Mouse (Mus musculus) Patski (cell line): ENCODE measurements at regions not wholly inside any gene's neighbourhood (a gene's known extent, or its start where the extent isn't known, plus 50 kb on each side); places are given as distances from the start of the nearest gene placed in this dataset.

Experiments used
- ATAC-seq: fragments of 100-300 bp; one replicate; pipeline ENCODE4 v1.8.0; 2021
- CTCF ChIA-PET: fragments of 350-600 bp; sonication (Branson Sonifier 250); formaldehyde crosslinking; loops from one replicate; lab custom pipeline; 2022; ENCODE audit warnings: inconsistent platforms; lab: Charles Lee
- POLR2A ChIA-PET: fragments of 350-600 bp; sonication (Branson Sonifier 250); formaldehyde crosslinking; loops from one replicate; lab custom pipeline; 2022; ENCODE audit warnings: antibody characterized with exemption, inconsistent platforms; lab: Charles Lee
- DNase-seq: peaks from one replicate; pipeline ENCODE4 v3.0.0-alpha.2; 2011; ENCODE audit warnings: low read depth, low spot score
- H3K27me3 ChIP-seq: fragments of 371-371 bp; one replicate; pipeline ENCODE4 v1.5.1; 2021
- CTCF ChIP-seq: fragments of 100-300 bp; IDR thresholded peaks from one replicate; pipeline ENCODE4 v1.5.1; 2021
- in situ Hi-C: fragments of 300-500 bp; cut with MboI; formaldehyde crosslinking; loops from 3 replicates; pipeline ENCODE4 v1.11.1; 2018; ENCODE audit warnings: low pct_unique_long_range_greater_than_20kb, mixed read lengths

DNA sequence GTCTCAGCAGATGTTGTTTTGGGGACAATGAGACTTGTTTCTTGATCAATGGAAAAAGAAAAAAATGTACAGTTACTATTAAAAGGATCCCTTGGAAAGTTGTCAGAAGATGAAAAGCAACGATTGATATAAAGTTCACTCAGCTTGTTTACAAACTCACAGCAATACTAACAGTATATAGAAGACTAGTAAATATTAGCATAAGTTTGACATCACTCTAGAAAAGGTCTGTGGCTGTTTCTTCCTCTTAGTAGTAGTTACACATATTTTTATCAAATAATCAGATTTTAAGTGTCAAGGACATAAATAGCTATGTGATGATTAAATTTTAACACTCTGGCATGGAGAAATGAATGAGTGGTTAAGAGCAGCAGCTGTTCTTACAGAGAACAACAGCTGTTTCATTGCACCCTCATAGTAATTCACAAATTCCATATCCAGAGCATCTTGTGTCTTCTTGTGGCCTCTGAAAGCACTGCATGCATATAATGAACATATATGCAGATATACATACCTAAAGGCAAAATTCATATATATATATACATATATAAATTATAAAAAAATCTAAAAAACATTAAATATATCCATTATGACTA lies 179.1 kb upstream of the Pcdh10 start:
- ATAC-seq (no peak), DNase-seq (no peak)
- in situ Hi-C loops: no loop called here

DNA sequence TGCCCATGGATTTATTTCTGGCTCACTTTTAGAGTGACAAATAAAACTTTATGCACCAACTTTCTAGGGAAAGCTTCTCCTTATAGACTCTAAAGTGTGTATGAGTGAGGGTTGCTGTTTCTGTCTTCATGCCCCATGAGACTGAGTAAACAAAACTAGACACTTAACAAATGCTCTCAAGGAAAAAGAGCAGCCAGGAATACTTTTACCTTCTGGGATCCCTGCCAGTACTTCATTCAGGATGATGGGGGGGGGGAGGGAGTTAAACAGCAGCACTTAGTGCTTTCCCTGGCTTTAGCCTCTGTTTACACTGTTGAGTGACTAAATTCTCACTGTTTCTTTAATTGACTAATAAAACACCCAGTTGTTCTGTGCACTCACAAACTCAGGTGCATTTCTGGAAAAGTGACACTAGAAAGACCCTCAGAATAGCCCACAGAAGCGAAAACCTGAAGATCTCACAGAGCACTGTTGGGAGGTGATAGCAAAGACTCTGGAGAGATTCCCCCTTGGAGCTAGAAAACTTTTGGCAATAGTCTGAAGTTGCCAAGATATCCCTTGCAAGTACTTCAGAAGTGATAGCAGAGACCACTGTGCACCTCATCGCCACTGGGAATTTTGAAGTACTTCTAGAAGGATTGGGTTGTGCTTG lies 173.7 kb upstream of the Pcdh10 start:
- H3K27me3 ChIP-seq: no peaks in the 10 kb centered on the region
- ChIA-PET CTCF (no interaction called here), POLR2A (interaction anchor here (0.5 kb wide), 1 partner anchor 335 kb away, joined by 3 read pairs; no protein-coding TSS in a partner anchor)
- in situ Hi-C loops: no loop called here
- DNase-seq: no peak
- no peak for TF ChIP-seq CTCF
- no peak for ATAC-seq

More for the DNA sequence above, 179.1 kb upstream of the Pcdh10 start:
- no peak for TF ChIP-seq CTCF
- H3K27me3 ChIP-seq: no peaks in the 10 kb centered on the region
- POLR2A ChIA-PET: no interaction called here
- CTCF ChIA-PET: no interaction called here

DNA sequence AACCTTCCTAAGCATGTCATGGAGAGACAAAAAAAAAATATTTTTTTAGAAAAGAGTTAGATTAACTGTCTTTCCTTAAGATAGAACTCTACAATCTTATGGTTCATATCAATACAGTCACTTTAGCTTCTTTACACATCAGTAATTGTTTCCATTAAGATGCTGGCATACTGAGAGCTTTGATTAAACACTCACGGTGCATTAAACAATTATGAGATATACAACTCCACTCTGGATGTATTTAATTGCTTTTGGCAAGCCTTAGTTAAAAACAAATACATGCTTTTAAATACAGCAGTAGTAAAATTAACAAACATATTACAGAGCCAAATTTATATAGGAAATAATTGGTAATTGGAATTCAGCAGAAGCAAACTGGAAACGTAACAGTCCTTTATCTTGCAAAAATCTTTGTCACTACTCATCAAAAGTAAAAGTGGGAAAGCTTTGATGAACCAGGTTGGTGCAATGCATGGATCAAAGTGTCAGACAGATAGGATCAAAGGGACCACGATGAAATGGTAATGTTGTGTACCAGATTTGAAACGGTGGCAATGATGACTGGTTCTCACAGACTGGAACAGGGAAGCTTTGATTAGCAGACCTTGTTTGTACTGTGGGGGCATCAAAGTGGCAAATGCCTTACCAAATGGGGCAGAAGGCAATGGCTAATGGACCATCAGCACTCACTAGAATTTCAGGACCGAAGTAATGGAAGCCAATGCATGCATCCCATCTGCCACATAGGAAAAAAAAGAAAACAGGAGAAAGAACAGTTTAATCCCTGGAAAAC lies 146.4 kb upstream of the Pcdh10 start:
- ATAC-seq: no peak
- TF ChIP-seq CTCF: no peak
- ChIA-PET POLR2A (no interaction called here), CTCF (no interaction called here)
- DNase-seq: no peak
- in situ Hi-C loops: no loop called here
- no peaks in the 10 kb centered on the region for H3K27me3 ChIP-seq

DNA sequence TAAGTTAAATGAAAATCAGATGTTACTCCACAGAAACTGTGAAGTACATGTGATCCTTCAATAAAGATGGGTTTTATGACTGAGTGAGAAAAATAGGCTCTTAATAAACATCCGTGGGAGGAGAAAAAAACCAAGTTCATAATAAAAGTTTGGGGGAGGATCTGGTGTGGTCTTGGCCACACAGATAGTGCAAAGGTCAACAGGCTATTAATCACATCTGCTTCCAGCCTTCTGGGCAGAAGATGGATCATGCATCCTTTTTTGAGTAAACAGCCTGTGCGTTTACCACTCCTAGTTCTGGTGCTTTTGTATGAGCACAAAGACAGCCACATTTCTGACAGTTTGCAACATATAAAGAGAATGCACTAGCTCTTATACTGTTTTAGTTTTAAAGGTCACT lies 139.7 kb upstream of the Pcdh10 start:
- ChIA-PET CTCF (no interaction called here), POLR2A (no interaction called here)
- no peak for ATAC-seq
- no peak for DNase-seq
- H3K27me3 ChIP-seq: no peaks in the 10 kb centered on the region
- no peak for TF ChIP-seq CTCF
- in situ Hi-C loops: no loop called here

DNA sequence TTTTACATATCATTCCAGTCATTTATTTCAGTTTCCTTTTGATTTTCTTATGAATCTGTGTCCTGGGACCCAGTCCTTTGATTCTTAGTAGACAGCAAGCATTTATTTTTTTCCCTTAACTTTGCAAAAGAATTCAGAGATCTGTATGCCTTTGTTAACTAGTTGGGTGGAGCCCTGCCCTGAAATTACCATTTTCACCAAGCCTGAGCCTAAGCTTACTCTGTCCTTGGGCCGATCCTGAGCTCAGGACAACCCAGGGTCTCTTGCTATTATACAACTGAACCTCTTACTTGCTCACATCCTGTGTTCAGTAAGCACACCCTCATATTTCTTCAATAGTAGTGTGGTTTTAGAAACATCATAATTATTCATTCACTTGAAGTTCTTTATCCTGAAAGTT lies 132.7 kb upstream of the Pcdh10 start:
- CTCF ChIA-PET: no interaction called here
- no peaks in the 10 kb centered on the region for H3K27me3 ChIP-seq
- TF ChIP-seq CTCF: no peak
- DNase-seq: no peak
- no peak for ATAC-seq
- POLR2A ChIA-PET: no interaction called here
- in situ Hi-C loops: no loop called here

DNA sequence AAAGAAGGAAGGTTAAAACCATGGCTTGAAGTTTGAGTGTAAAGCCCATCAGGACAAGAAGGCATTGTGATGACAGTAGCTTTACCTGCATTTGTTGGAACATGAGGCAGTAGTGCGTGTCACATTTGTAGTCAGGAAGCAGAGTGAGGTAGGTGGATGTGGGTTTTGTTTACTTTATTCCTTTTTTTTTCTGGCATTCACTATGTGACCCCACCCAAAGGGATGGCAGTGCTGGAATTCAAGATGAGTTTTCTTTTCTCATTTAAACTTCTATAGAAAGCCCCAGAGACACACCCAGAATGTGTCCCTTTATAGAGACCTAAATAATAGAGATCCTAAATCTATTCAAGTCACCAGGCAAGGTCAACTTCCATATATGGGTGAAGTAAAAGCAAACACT lies 131.6 kb upstream of the Pcdh10 start:
- ChIA-PET POLR2A (no interaction called here), CTCF (no interaction called here)
- in situ Hi-C loops: no loop called here
- ATAC-seq: no peak
- DNase-seq: no peak
- no peak for TF ChIP-seq CTCF
- no peaks in the 10 kb centered on the region for H3K27me3 ChIP-seq

DNA sequence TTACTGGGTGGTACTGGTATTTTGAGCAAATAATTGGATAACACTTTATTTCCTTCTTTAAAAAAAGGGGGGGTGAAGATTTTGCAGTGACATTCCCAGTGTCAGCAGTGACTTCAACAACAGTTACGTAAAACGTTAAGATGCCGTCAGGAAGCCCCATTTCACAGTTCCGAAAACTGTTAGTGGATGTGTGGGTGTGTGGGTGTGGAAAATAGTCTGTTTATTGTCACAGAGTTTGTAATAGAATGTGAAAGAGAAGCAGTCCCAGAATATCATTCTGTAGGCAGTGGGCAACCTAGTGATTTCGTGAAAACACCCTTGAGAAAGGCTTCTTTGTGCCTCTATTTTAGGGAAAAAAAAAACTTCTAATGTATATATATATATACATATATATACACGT lies 101.4 kb upstream of the Pcdh10 start:
- DNase-seq (no peak), ATAC-seq (no peak)
- TF ChIP-seq CTCF: no peak
- no peaks in the 10 kb centered on the region for H3K27me3 ChIP-seq
- in situ Hi-C loops: no loop called here
- CTCF ChIA-PET: no interaction called here
- POLR2A ChIA-PET: no interaction called here

DNA sequence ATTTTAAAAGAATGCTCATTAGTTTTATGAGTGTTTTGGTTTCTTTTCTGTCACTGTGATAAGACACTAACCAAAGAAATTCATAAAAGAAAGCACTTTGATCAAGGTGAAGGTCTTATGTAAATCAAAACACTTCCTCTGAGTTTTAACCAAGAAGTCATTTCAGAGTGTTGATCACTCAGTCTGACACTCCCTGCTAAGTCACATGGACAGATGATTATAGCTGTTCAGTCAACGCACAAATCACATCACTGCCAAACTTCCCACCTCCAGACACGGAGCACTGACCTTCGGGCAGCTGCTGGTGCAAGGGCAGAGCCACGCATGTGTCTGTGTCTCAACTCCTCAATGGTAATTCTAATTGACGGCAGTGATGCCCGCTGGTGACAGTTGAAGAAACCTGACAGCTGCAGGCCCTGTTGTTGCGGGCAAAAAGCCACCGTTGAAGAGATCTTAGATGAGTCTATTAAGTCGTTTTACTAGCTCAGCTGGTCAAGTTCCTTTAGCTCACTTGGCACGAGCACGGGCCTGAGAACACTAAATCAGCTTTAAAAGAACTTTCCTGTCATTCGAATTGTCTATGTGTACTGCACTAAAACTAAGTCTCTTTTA lies 80.8 kb upstream of the Pcdh10 start:
- CTCF ChIA-PET: no interaction called here
- POLR2A ChIA-PET: no interaction called here
- no peak for ATAC-seq
- H3K27me3 ChIP-seq: no peaks in the 10 kb centered on the region
- DNase-seq: no peak
- TF ChIP-seq CTCF: no peak
- in situ Hi-C loops: no loop called here

DNA sequence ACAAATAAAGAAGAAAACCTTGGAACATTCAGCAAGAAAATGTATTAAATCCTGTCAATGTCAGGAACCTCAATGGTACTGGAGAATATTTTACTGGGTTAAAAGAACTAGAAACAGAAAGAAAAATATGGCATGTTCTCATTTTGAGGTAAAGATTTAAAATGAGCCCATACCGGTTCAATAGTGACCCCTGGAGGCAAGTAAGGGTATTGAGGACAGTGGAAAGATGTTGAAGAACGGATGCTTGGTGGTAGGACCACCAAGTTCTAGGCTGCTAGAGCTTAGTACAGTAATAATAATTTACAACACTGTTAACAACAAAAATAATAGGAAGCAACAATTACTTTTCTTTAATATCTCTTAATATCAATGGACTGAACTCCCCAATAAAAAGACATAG lies 58.9 kb upstream of the Pcdh10 start:
- DNase-seq (no peak), ATAC-seq (no peak)
- peak; percentile 48 for TF ChIP-seq CTCF
- CTCF ChIA-PET: no interaction called here
- no peaks in the 10 kb centered on the region for H3K27me3 ChIP-seq
- POLR2A ChIA-PET: no interaction called here
- in situ Hi-C loops: no loop called here
